Mouse (Mus musculus) heart, embryonic 11.5 days (tissue): ENCODE data around the gene Rnd1. TPM values are rescaled to one million over a fixed set of nuclear protein-coding genes. Genes with fewer than 3 reads are reported as not detected.

Source experiments
- ATAC-seq: fragments of 200-750 bp; cut with Nextera tagmentation; replicated peaks from 2 replicates; pipeline ENCODE4 v1.8.0; 2017; ENCODE audit warnings: moderate library complexity; ENCODE audit not compliant: insufficient number of reproducible peaks, low FRiP score, low TSS enrichment
- H3K27ac ChIP-seq: fragments of 300-500 bp; sonication (generic); 2 replicates; pipeline ENCODE4 v1.5.1; 2014; ENCODE audit warnings: mild to moderate bottlenecking, low read depth, low read length
- H3K27me3 ChIP-seq: fragments of 300-500 bp; sonication (generic); 2 replicates; pipeline ENCODE4 v1.6.1; 2014; ENCODE audit warnings: mild to moderate bottlenecking, low read length, mixed read lengths; ENCODE audit not compliant: control insufficient read depth, insufficient read depth
- H3K36me3 ChIP-seq: fragments of 300-500 bp; sonication (generic); 2 replicates; pipeline ENCODE4 v1.6.1; 2014; ENCODE audit warnings: mild to moderate bottlenecking, low read length, moderate library complexity, mixed read lengths; ENCODE audit not compliant: control insufficient read depth, insufficient read depth
- H3K4me1 ChIP-seq: fragments of 300-500 bp; sonication (generic); 2 replicates; pipeline ENCODE4 v1.6.1; 2014; ENCODE audit warnings: low read length; ENCODE audit not compliant: control insufficient read depth, insufficient read depth
- H3K4me2 ChIP-seq: fragments of 300-500 bp; sonication (generic); 2 replicates; pipeline ENCODE4 v1.6.1; 2014; ENCODE audit warnings: mild to moderate bottlenecking, moderate library complexity
- H3K4me3 ChIP-seq: fragments of 300-500 bp; sonication (generic); 2 replicates; pipeline ENCODE4 v1.5.1; 2014; ENCODE audit warnings: low read depth, low read length
- H3K9ac ChIP-seq: fragments of 300-500 bp; sonication (generic); 2 replicates; pipeline ENCODE4 v1.6.1; 2014; ENCODE audit warnings: mild to moderate bottlenecking, low read depth, low read length, moderate library complexity
- H3K9me3 ChIP-seq: fragments of 300-500 bp; sonication (generic); replicated peaks from 2 replicates; pipeline ENCODE4 v1.6.1; 2016; ENCODE audit warnings: low read length; ENCODE audit not compliant: control insufficient read depth
- WGBS: fragments of 180-500 bp; shearing (Covaris S2); extraction: QIAGEN DNeasy Blood & Tissue Kit; methylation state at CpG from one replicate; pipeline ENCODE4 v1.1.7; 2014; ENCODE audit not compliant: insufficient replicate concordance; 5-methylcytosine and 5-hydroxymethylcytosine counted together
- polyA plus RNA-seq: library from polyadenylated mRNA; unstranded; fragments of >200 nt; fragmentation: Nextera tagmentation; extraction: Ambion mirVana; gene quantifications from 2 replicates; pipeline ENCODE4 v1.2.1, GENCODE M21; 2014

Rnd1 gene
- polyA plus RNA-seq, 1 experiment from 2014 or later = 1.2 TPM

DNA sequence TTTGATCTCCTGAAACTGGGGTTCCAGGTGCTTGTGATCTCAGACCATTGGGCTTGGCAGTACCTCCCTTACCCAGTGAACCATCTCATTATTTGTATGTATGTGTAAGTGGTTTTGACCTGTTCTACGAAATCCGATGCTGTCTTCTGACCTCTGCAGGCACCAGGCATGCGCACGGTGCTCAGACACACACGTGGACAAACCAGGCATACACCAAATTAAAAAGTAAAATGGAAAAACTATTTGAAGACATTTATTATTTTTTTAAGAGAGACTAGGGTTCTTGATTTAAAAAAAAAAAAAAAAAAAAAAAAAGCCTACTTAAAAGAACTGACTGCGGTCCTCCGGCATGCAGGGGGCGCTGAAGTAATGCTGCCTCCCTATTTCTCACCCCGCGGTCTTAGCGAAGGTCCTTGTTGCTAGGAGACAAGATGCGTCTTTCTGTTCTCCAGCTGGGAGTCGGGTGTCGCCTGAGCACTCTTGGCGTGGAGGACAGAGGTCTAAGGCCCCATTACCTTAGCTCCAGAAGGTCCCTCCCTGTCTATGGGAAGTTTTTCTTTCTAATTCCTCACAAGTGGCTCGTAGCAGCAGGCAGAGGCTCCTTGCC, 30.6 kb upstream of the Rnd1 start, which contains the start of gene Ccdc65:
Ccdc65 (plus strand) TSS at position 442 of the 607 bp plus-strand sequence.
- Histone ChIP-seq H3K9ac (no peak within 1 kb of the TSS), H3K27me3 (peaks cover 9% of the 10 kb centered on the region; the same call in 1 of the 2 replicates), H3K9me3 (no peaks in the 10 kb centered on the region), H3K4me3 (peak within 1 kb of the TSS; percentile 35), H3K27ac (no peak within 1 kb of the TSS), H3K4me2 (peak within 1 kb of the TSS; percentile 66), H3K4me1 (no peaks in the 10 kb centered on the region; the same call in 1 of the 2 replicates), H3K36me3 (no peaks in the 10 kb centered on the region)
- ATAC-seq = no peak
- WGBS = 22% methylated on average over 16 of the region's 16 CpGs

DNA sequence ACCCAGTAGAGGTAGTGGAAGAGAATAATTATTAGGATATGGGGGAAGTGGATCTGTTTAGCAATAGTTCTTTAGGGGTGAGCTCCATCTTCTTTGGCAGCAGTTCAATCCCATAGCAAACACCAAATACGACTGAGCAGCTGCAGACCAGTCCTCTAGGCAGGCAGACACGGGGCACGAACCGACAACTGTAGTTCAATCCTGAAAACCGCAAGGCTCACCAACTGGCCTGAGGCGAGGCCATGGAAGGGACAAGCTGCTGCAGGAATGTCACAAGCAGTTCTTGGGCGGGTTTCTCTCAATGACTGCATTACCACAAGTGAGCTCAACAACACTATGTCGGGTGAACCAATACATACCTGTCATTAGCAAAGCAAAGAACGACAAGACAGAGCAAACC, 27.1 kb upstream of the Rnd1 start:
- Histone ChIP-seq H3K27me3 (peaks cover 40% of the 10 kb centered on the region), H3K4me1 (peaks cover 4% of the 10 kb centered on the region), H3K9me3 (no peaks in the 10 kb centered on the region), H3K36me3 (no peaks in the 10 kb centered on the region), H3K4me3 (no peak overlapping the region), H3K9ac (no peak overlapping the region), H3K27ac (no peak overlapping the region), H3K4me2 (no peak overlapping the region)
- WGBS = 50% methylated on average over 9 of the region's 9 CpGs
- no peak for ATAC-seq

DNA sequence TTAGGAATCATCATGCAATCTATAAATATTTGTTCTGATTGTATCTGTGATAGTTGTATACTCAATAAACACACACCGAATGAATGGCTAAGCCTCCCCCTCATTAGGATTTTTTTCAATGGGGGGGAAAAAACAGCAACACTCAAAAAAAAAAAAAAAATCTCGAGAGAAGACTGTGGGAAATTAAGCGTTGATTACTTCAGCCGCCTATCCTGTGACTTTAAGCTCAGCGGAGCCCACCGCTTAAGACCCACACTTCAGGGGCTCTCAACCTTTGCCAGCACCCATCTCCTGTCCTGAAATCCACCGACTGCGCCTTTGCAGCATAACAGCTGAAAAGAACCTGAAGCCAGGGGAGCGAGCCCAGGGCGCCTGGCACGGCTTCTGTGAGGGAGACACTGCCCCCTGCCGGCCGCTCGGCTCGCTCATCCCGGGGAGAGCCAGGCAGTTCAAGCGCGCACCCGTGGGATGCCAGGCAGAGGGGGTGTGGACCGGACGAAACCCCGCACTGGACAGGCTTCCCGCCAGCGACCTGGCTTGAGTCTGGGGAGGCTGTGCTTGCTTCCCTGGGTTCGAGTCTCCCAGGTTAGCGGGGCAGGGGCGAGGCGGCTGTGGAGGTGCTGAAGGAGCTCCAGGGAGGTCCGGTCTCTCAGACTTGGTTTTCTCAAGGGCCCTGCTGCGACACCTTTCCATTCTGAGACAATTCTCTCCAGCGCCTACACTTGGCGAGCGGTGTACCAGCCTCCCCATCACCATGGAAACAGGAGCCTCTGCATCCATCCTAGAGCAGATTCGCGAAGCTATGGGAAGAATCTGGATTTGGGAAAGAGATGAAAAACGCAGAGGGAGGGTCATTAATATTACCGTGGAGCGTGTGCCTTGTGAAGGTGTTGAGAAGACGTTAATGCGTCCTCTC, 22.2 kb upstream of the Rnd1 start:
- Histone ChIP-seq H3K4me2 (peak overlapping the region; percentile 67), H3K4me1 (peaks cover 4% of the 10 kb centered on the region), H3K9ac (peak overlapping the region; percentile 44; the same call in 1 of the 2 replicates), H3K9me3 (no peaks in the 10 kb centered on the region), H3K4me3 (peak overlapping the region; percentile 35), H3K27ac (no peak overlapping the region), H3K36me3 (no peaks in the 10 kb centered on the region), H3K27me3 (peaks cover 33% of the 10 kb centered on the region)
- 6% methylated on average over 40 of the region's 40 CpGs for WGBS
- peak; percentile 59; the same call in 1 of the 2 replicates for ATAC-seq

DNA sequence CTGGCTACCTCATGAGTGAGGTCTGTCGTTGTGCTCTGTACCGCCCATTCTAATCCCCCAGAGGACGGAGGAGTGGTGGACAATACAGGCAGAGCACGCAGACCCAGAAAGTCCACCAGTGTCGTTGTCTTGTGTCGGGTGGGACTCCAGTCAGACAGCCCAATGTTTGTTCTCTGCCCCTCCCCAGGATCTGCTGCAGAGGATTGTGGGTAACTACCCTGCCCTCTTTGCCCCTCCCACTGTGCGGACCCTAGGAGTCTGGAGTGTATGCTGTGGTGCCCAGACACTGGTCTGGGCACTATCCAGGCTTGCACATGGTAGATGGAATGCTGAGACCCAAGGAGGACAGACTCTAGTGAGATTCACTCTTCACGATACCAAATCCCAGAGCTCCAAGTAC, 19.0 kb upstream of the Rnd1 start:
- 48% methylated on average over 8 of the region's 8 CpGs for WGBS
- Histone ChIP-seq H3K4me1 (peaks cover 21% of the 10 kb centered on the region), H3K9me3 (no peaks in the 10 kb centered on the region), H3K36me3 (no peaks in the 10 kb centered on the region), H3K27me3 (peaks cover 17% of the 10 kb centered on the region), H3K27ac (no peak overlapping the region), H3K4me2 (no peak overlapping the region), H3K4me3 (no peak overlapping the region), H3K9ac (no peak overlapping the region)
- no peak for ATAC-seq

DNA sequence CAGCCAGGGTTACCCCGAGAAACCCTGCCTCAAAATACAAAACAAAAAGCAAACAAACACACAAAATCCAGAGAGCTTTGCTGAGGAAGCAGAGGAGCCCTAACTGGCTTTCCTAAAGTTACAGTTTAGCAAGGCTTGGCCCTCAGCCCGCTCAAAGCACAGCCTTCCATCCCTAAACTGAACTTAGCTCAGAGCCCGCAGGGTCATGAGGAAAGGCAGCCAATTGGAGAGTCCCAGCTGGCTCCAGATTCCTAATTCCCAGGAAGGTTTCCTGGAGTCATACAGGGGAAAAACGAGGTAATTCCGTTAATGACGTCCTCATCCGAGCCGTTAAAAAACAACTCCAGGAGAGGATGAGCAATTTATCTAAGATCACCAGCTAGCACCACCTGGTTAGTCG, 18.5 kb upstream of the Rnd1 start:
- Histone ChIP-seq H3K27me3 (peaks cover 13% of the 10 kb centered on the region), H3K9me3 (no peaks in the 10 kb centered on the region), H3K4me1 (peaks cover 26% of the 10 kb centered on the region), H3K4me3 (no peak overlapping the region), H3K4me2 (no peak overlapping the region), H3K36me3 (no peaks in the 10 kb centered on the region), H3K27ac (no peak overlapping the region), H3K9ac (no peak overlapping the region)
- ATAC-seq = no peak
- WGBS = 49% methylated on average over 9 of the region's 9 CpGs

DNA sequence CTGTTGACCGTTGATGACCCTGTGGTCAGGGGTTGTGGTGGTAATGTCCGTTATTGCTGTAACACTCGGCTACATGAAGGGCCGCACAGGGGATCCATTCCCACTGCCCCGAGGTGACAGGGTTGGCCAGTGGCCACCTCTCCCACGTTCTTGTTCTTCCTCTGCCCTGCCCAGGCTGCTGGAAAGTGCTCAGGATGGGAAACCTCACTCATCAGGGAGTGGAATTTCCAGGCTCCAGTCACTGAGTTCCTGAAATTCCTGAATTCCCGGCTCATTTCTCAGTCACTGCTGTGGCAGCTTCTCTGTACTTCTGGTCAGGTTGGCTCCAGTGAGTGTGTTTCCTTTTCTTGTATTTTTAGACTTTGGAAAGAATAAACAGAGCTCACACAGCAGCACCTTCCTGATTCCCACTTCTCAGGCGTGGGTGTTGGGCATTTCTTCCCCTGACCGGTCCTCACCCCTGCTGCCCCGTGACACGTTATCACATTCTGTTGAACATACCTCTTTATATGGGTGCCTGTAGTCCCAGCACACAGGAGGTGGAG, 15.0 kb upstream of the Rnd1 start:
- H3K27ac ChIP-seq = peak overlapping the region; percentile 82
- peak; percentile 78; the same call in 1 of the 2 replicates for ATAC-seq
- peaks cover 23% of the 10 kb centered on the region for H3K4me1 ChIP-seq
- no peak overlapping the region for H3K4me3 ChIP-seq
- no peaks in the 10 kb centered on the region for H3K9me3 ChIP-seq
- peak overlapping the region; percentile 12 for H3K4me2 ChIP-seq
- H3K36me3 ChIP-seq = no peaks in the 10 kb centered on the region
- WGBS = 19% methylated on average over 11 of the region's 11 CpGs
- H3K27me3 ChIP-seq = no peaks in the 10 kb centered on the region
- H3K9ac ChIP-seq = no peak overlapping the region

DNA sequence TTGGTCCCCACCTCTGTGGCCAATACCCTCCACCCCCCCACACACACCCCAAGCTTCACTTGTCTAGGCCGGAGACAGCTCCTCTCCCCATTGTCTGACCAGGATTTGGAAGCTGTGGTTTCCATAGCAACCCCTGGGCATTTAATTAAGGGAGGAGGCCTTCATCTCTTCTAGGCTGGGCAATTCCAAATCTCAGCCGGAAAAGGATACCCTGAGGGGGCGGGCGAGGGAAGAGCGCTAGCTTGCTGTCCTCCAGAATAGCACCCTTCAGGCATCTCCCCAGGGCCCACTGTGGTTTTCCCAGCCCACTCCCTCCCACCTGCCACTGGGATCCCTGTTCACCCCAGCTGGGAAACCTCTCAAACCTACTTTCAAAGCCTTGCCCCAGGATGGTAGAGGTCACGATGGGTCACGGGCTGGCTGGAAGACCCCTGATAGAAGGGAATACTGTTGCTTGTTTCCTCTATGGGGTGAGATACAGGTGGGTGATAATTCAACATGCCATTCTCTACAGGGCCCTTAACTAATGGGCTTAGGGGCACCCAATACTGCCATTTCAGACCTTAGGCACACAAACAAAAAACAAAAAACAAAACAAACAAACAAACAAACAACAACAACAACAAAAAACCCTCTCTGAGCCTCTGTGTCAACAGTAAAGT, 14.4 kb upstream of the Rnd1 start:
- H3K4me3 ChIP-seq = no peak overlapping the region
- H3K9ac ChIP-seq = no peak overlapping the region
- H3K27me3 ChIP-seq = no peaks in the 10 kb centered on the region
- H3K27ac ChIP-seq = peak overlapping the region; percentile 82
- 48% methylated on average over 7 of the region's 7 CpGs for WGBS
- no peaks in the 10 kb centered on the region for H3K9me3 ChIP-seq
- H3K36me3 ChIP-seq = no peaks in the 10 kb centered on the region
- peaks cover 23% of the 10 kb centered on the region for H3K4me1 ChIP-seq
- no peak for ATAC-seq
- peak overlapping the region; percentile 12; the same call in 1 of the 2 replicates for H3K4me2 ChIP-seq

DNA sequence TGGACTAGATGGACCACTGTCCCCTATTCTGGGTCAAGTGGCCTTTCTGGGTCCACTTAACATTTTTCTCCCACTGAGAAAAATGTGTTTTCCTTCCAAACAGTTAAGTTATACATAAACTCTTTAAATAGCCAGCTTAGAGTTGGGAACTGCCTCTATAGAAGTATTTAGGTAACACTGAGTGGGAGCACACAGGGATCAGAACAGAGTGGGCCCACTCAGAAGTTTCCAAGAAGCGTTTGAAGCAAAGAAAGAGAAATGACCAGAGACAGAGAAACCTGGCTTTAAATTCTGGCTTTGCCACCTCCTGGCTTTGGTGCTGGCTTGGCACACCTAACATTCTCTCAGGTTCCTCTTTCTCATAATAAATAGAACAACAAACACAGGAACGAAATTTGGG, 12.4 kb upstream of the Rnd1 start:
- H3K9ac ChIP-seq = no peak overlapping the region
- H3K9me3 ChIP-seq = no peaks in the 10 kb centered on the region
- no peaks in the 10 kb centered on the region for H3K36me3 ChIP-seq
- 85% methylated on average over 2 of the region's 2 CpGs for WGBS
- no peak overlapping the region for H3K27ac ChIP-seq
- ATAC-seq = no peak
- peaks cover 23% of the 10 kb centered on the region for H3K4me1 ChIP-seq
- no peak overlapping the region for H3K4me3 ChIP-seq
- H3K27me3 ChIP-seq = no peaks in the 10 kb centered on the region
- no peak overlapping the region for H3K4me2 ChIP-seq
